Mouse (Mus musculus) retina, adult 2 months (tissue): ENCODE data around the gene Vmn1r228.

ENCODE experiments used
- DNase-seq: peaks from one replicate; pipeline ENCODE4 v3.0.0-alpha.2; 2012; ENCODE audit warnings: low read depth, low spot score

Vmn1r228 gene

GRCm38 (mm10) chr17:20786057-20786456 is at the start of gene Vmn1r228:
Vmn1r228 (minus strand) TSS chr17:20786157.
- no peak for DNase-seq

DNA sequence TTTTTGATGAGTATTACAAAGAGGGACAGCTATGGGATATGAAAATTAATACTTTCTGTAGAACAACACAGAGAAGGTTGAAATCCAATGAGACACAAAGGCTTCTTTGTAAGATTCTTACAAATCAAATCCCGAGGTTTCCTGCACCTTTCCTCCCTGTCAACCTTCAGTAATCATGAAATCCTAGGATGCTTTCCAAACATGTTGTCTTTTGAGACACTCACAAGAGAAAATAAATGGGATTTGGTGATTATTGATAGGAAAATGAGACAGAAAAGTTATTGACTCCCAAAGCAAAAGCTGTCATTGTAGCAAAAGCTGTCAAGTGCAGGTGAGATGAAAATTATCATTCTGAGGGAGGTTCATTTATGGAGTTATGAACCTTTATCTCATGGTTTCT is 25.3 kb upstream of the Vmn1r228 start, which contains the start of gene Vmn1r229:
Gene Vmn1r229 (plus strand): TSS at position 301 of the 400 bp plus-strand sequence.
- DNase-seq = no peak

GRCm38 (mm10) chr17:20729543-20729942 is 56.4 kb downstream of the Vmn1r228 start, which contains the start of gene Vmn1r227:
Vmn1r227 (plus strand) TSS chr17:20729843.
- no peak for DNase-seq
